Mouse (Mus musculus): Measurements from ENCODE around the gene Gm5965.
"Not testable (repeated sequence)": the region's sequence is repeated elsewhere in the genome, so short reads cannot be mapped to it uniquely, and the experiment has no call there.

Gm5965 gene

GRCm38 (mm10) chr16:88777596-88777995, at the start of gene Gm5965:
Gene Gm5965 (plus strand): TSS chr16:88777896.
- DNase-seq (ENCODE audit: low read depth): no peak

GRCm38 (mm10) chr16:88728812-88729275, 48.9 kb upstream of the Gm5965 start, which contains the start of gene Krtap13-1:
Gene Krtap13-1 (plus strand): TSS chr16:88728862.
- DNase-seq (ENCODE audit: low read depth): no peak

- no peak for DNase-seq (ENCODE audit: low read depth)
These were observed 42.3 kb upstream of the Gm5965 start for GRCm38 (mm10) chr16:88735391-88735790.

- peak; percentile 5 for DNase-seq (ENCODE audit: low read depth)
These were observed 32.9 kb upstream of the Gm5965 start for GRCm38 (mm10) chr16:88744750-88745340.

- no peak for DNase-seq (ENCODE audit: low read depth)
These were observed 29.8 kb upstream of the Gm5965 start for GRCm38 (mm10) chr16:88747943-88748342.

GRCm38 (mm10) chr16:88751535-88751934, 26.2 kb upstream of the Gm5965 start, which contains the start of gene Krtap13:
Gene Krtap13 (minus strand): TSS chr16:88751635.
- not testable (repeated sequence) for DNase-seq (ENCODE audit: low read depth)

- DNase-seq (ENCODE audit: low read depth): not testable (repeated sequence)
These were observed 19.1 kb upstream of the Gm5965 start, which contains the start of gene 2310034C09Rik for GRCm38 (mm10) chr16:88758547-88758946. Gene 2310034C09Rik (plus strand): TSS chr16:88758847.

- DNase-seq (ENCODE audit: low read depth): no peak
These were observed 3.6 kb upstream of the Gm5965 start, which contains the start of gene 2310057N15Rik for GRCm38 (mm10) chr16:88774106-88774505. Gene 2310057N15Rik (minus strand): TSS chr16:88774206.

GRCm38 (mm10) chr16:88786786-88787185, 9.1 kb downstream of the Gm5965 start:
- DNase-seq (ENCODE audit: low read depth): no peak

- DNase-seq (ENCODE audit: low read depth): no peak
These were observed 34.1 kb downstream of the Gm5965 start, which contains the start of gene Gm20741 for GRCm38 (mm10) chr16:88811827-88812226. Gene Gm20741 (minus strand): TSS chr16:88812220.

GRCm38 (mm10) chr16:88820066-88820465, 42.4 kb downstream of the Gm5965 start, which contains the start of gene Krtap15:
Gene Krtap15 (plus strand): TSS chr16:88820215.
- DNase-seq (ENCODE audit: low read depth): no peak

- peak; percentile 69 for DNase-seq (ENCODE audit: low read depth)
These were observed 46.0 kb downstream of the Gm5965 start for GRCm38 (mm10) chr16:88823736-88824135.

- no peak for DNase-seq (ENCODE audit: low read depth)
These were observed 48.5 kb downstream of the Gm5965 start, which contains the start of gene Krtap14 for GRCm38 (mm10) chr16:88826095-88826652. Gene Krtap14 (minus strand): TSS chr16:88826145.

- DNase-seq (ENCODE audit: low read depth): no peak
These were observed 49.3 kb downstream of the Gm5965 start for GRCm38 (mm10) chr16:88826978-88827377.

Data from 416B (cell line).